Mouse (Mus musculus) heart, adult 2 months (tissue): ENCODE measurements at regions not wholly inside any gene's neighbourhood (a gene's known extent, or its start where the extent isn't known, plus 50 kb on each side); places are given as distances from the start of the nearest gene placed in this dataset.

Experiments
- DNase-seq, 2 experiments: peaks; one replicate each; pipeline ENCODE4 v3.0.0; 2021
- H3K27ac ChIP-seq: fragments of 200-600 bp; 2 replicates; pipeline ENCODE4 v1.8.1; 2022
- H3K27me3 ChIP-seq: fragments of 200-500 bp; 2 replicates; pipeline ENCODE4 v1.6.1; 2012; ENCODE audit warnings: mild to moderate bottlenecking, low read length, inconsistent platforms, mixed read lengths; ENCODE audit not compliant: control insufficient read depth, insufficient read depth
- H3K36me3 ChIP-seq: fragments of 200-500 bp; 2 replicates; pipeline ENCODE4 v1.6.1; 2012; ENCODE audit warnings: low read length, inconsistent platforms; ENCODE audit not compliant: control insufficient read depth, insufficient read depth
- H3K4me1 ChIP-seq: fragments of 200-500 bp; 2 replicates; pipeline ENCODE4 v1.6.1; 2011; ENCODE audit warnings: low read length; ENCODE audit not compliant: control insufficient read depth, insufficient read depth
- H3K4me3 ChIP-seq: fragments of 200-600 bp; 2 replicates; pipeline ENCODE4 v1.8.1; 2022
- H3K79me2 ChIP-seq: fragments of 200-500 bp; replicated peaks from 2 replicates; pipeline ENCODE4 v1.6.1; 2012; ENCODE audit warnings: mild to moderate bottlenecking, inconsistent platforms, low read length, moderate library complexity, mixed read lengths; ENCODE audit not compliant: control insufficient read depth, insufficient read depth
- H3K9ac ChIP-seq: fragments of 200-500 bp; 2 replicates; pipeline ENCODE4 v1.6.1; 2012; ENCODE audit warnings: low read depth, mild to moderate bottlenecking, control low read depth, inconsistent platforms, low read length, mixed read lengths
- CTCF ChIP-seq: fragments of 200-600 bp; IDR thresholded peaks from 2 replicates; pipeline ENCODE4 v1.8.1; 2022; ENCODE audit warnings: antibody characterized with exemption, mild to moderate bottlenecking, moderate library complexity
- EP300 ChIP-seq: fragments of 200-500 bp; IDR thresholded peaks from 2 replicates; pipeline ENCODE4 v1.6.1; 2011; ENCODE audit warnings: low read depth, low read length, control low read depth; ENCODE audit not compliant: insufficient read depth
- POLR2A ChIP-seq: fragments of 200-500 bp; IDR thresholded peaks from 2 replicates; pipeline ENCODE4 v1.6.1; 2011; ENCODE audit warnings: mild to moderate bottlenecking, low read depth, low read length, control low read depth; ENCODE audit not compliant: insufficient read depth
- WGBS: fragments of 180-500 bp; shearing (Covaris S2); methylation state at CpG from one replicate; pipeline ENCODE4 v1.1.7; 2018; 5-methylcytosine and 5-hydroxymethylcytosine counted together
- intact Hi-C: fragments of 180-260 bp; cut with DNase I; formaldehyde crosslinking; loops from one replicate; pipeline ENCODE4 v1.15.1; 2025

DNA sequence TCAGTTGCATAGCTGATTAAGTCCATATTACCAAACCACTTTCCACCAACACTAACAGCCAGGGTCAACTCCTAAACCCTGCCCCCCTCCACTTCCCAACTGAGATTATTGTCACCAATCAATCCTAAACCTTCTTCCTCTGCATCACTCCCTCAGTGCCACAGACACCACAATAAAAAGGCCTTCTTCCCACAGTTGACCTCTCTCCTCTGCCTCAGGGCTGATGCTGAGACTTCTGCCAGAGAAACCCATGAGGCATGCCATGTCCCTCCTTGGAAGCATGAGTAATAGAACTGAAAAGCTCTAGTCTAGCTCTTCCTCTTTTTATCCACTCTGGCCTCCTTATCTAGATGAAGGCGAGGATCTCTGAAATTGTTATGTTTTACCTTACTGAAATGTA is 300.0 kb upstream of the Clec14a start:
- 84% methylated on average over 1 of the region's 1 CpGs for WGBS
- Histone ChIP-seq H3K27ac (no peak overlapping the region), H3K4me3 (no peak overlapping the region), H3K36me3 (no peaks in the 10 kb centered on the region), H3K4me1 (peaks cover 1% of the 10 kb centered on the region), H3K79me2 (no peaks in the 10 kb centered on the region), H3K27me3 (no peaks in the 10 kb centered on the region), H3K9ac (no peak overlapping the region)
- no peak for TF ChIP-seq POLR2A
- intact Hi-C loops, result no loop called here
- no peak for DNase-seq

DNA sequence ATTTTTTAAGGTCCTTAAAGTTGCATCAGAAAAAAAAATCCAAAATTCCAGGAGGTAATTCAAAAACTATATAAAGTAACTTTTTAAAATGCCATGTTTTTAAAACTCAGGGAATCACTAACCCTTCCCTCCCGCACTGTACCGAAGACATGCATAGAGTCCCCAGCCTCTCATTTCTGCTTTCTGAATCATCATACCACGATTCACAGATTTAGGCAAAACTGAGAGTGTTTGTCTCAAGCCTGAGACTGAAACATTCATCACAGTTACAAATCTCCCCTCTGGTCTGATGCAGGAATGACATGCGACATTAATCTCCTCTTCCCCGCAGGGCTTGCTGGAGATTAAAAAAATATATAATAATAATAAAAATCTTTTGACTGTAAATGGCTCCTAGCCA is 291.8 kb upstream of the Clec14a start:
- no peaks in the 10 kb centered on the region for H3K36me3 ChIP-seq
- no peaks in the 10 kb centered on the region for H3K27me3 ChIP-seq
- H3K4me1 ChIP-seq, result no peaks in the 10 kb centered on the region
- no peak overlapping the region for H3K27ac ChIP-seq
- intact Hi-C loops, result no loop called here
- H3K79me2 ChIP-seq, result no peaks in the 10 kb centered on the region
- DNase-seq, result no peak
- TF ChIP-seq CTCF, result no peak
- H3K4me3 ChIP-seq, result no peak overlapping the region
- 78% methylated on average over 5 of the region's 5 CpGs for WGBS
- H3K9ac ChIP-seq, result no peak overlapping the region

DNA sequence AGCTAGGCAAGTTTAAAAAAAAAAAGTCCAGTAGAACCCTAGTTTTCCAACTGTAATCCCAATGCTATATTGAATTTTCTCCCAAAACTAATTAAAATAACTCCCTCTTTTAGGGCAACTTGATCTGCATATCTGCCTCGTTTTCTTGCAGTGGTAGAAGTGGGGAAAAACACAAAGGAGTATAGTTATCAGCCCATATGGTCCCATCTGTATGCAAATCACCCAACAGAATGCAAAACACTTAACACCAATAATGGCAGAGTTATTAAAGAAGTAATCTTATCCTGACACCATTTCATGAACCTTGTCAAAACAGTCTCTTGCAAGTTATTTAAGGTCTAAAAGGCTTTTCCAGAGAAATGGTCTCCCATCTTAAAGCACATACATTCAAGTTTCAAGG is 290.7 kb upstream of the Clec14a start:
- 42% methylated on average over 1 of the region's 1 CpGs for WGBS
- intact Hi-C loops, result no loop called here

DNA sequence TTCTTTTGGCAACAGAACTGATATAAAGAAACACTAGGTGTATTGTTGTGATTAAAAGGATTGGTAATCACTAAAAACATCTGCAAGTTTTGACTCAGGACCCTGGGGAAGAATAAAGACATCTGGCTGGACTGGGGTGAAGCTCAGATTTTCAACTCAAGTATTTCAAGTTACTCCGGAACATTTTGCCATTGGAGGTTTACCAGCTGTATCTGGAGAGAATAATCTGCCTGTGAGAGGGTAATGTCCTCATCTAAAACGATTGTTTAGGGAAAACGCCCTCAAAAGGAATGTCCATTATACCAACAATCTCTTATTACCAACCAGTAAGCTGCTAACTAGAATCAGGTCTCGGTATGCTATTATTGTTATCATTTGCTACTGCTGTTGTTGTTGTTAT is 288.2 kb upstream of the Clec14a start:
- Histone ChIP-seq H3K9ac (no peak overlapping the region), H3K4me1 (no peaks in the 10 kb centered on the region), H3K27ac (no peak overlapping the region), H3K27me3 (no peaks in the 10 kb centered on the region), H3K79me2 (no peaks in the 10 kb centered on the region), H3K36me3 (no peaks in the 10 kb centered on the region), H3K4me3 (no peak overlapping the region)
- TF ChIP-seq POLR2A (no peak), EP300 (no peak), CTCF (no peak)
- DNase-seq, result no peak
- 64% methylated on average over 4 of the region's 4 CpGs for WGBS
- intact Hi-C loops, result no loop called here

More for the DNA sequence above, 290.7 kb upstream of the Clec14a start:
- H3K9ac ChIP-seq, result no peak overlapping the region
- no peaks in the 10 kb centered on the region for H3K4me1 ChIP-seq
- no peak for DNase-seq
- H3K79me2 ChIP-seq, result no peaks in the 10 kb centered on the region
- no peaks in the 10 kb centered on the region for H3K36me3 ChIP-seq
- H3K4me3 ChIP-seq, result no peak overlapping the region
- no peak for TF ChIP-seq CTCF
- no peak for TF ChIP-seq EP300
- no peak for TF ChIP-seq POLR2A
- H3K27ac ChIP-seq, result no peak overlapping the region
- no peaks in the 10 kb centered on the region for H3K27me3 ChIP-seq

DNA sequence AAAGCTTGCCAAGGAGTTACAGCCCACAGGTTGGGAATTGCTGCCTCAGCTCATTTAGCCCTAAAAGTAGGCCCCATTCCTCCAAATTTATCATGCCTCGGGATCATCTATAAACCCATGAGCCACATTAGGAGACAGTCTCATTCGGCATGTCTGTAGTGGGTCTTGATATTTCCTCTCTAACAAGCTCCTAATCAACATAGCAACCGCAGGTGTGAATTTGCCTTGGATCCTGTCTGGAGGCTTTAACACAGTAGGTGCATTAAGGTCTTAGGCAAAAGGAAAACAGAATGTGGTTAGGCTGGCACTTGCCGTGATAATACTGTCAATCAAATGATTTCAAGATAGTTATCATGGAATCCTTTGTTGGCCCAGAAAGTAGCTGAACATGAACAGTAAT is 287.7 kb upstream of the Clec14a start:
- H3K4me1 ChIP-seq, result no peaks in the 10 kb centered on the region
- intact Hi-C loops, result no loop called here
- no peak for DNase-seq

DNA sequence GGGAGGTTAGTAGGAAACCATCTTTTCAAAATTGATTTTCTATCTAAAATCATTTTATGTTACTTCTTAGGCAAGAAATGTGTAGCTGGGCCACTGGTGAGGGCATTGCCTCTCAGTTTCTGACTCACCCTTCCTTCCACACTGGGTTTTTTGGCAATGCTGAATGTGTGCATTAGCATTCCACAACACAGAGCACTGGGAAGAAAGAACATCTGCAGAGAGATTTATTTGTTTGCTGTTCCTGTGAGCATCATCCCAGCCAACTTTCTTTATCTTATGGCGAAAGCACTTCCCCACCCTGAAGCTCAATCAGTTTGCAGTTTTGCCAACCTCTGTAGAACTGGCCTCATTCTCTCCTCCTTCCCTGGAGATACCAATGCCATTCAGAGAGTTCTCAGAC is 287.0 kb upstream of the Clec14a start:
- no peak for TF ChIP-seq POLR2A
- no peak for TF ChIP-seq CTCF
- no peak for TF ChIP-seq EP300
- 42% methylated on average over 1 of the region's 1 CpGs for WGBS

More for the DNA sequence above, 287.7 kb upstream of the Clec14a start:
- TF ChIP-seq CTCF (no peak), EP300 (no peak), POLR2A (no peak)
- 80% methylated on average over 4 of the region's 4 CpGs for whole genome bisulfite sequencing
- Histone ChIP-seq H3K4me3 (no peak overlapping the region), H3K27ac (no peak overlapping the region), H3K79me2 (no peaks in the 10 kb centered on the region), H3K36me3 (no peaks in the 10 kb centered on the region), H3K9ac (no peak overlapping the region), H3K27me3 (no peaks in the 10 kb centered on the region)

More for the DNA sequence above, 287.0 kb upstream of the Clec14a start:
- Histone ChIP-seq H3K4me3 (no peak overlapping the region), H3K27ac (no peak overlapping the region), H3K36me3 (no peaks in the 10 kb centered on the region), H3K9ac (no peak overlapping the region), H3K27me3 (no peaks in the 10 kb centered on the region), H3K79me2 (no peaks in the 10 kb centered on the region), H3K4me1 (no peaks in the 10 kb centered on the region)
- intact Hi-C loops, result no loop called here
- no peak for DNase-seq
